Mouse (Mus musculus) small intestine, adult 2 months (tissue): ENCODE data around the gene Arrb1. TPM values are rescaled to one million over a fixed set of nuclear protein-coding genes. Genes with fewer than 3 reads are reported as not detected.

ENCODE experiments used
- H3K27ac ChIP-seq: fragments of 200-500 bp; 2 replicates; pipeline ENCODE4 v1.5.1; 2012; ENCODE audit warnings: low read depth, low read length, control low read depth, inconsistent platforms; ENCODE audit not compliant: insufficient read depth
- H3K27me3 ChIP-seq: fragments of 200-500 bp; 2 replicates; pipeline ENCODE4 v1.6.1; 2012; ENCODE audit warnings: mild to moderate bottlenecking, moderate library complexity, low read length, inconsistent platforms; ENCODE audit not compliant: control insufficient read depth, insufficient read depth
- H3K36me3 ChIP-seq: fragments of 200-500 bp; 2 replicates; pipeline ENCODE4 v1.6.1; 2012; ENCODE audit warnings: mild to moderate bottlenecking, low read length, control low read depth, inconsistent platforms; ENCODE audit not compliant: control insufficient read depth, insufficient read depth
- H3K4me1 ChIP-seq: fragments of 200-500 bp; 2 replicates; pipeline ENCODE4 v1.6.1; 2012; ENCODE audit warnings: low read length, inconsistent platforms, mixed read lengths; ENCODE audit not compliant: control insufficient read depth, insufficient read depth, insufficient read length
- H3K4me3 ChIP-seq: fragments of 200-500 bp; 2 replicates; pipeline ENCODE4 v1.5.1; 2012; ENCODE audit warnings: low read depth, mild to moderate bottlenecking, control low read depth, inconsistent platforms, low read length, moderate library complexity
- CTCF ChIP-seq: fragments of 200-500 bp; IDR thresholded peaks from 2 replicates; pipeline ENCODE4 v1.5.1; 2012; ENCODE audit warnings: low read depth, mild to moderate bottlenecking, control low read depth, inconsistent platforms, low read length, moderate library complexity, mixed read lengths; ENCODE audit not compliant: insufficient replicate concordance, insufficient read length; ENCODE audit errors: extremely low read depth
- POLR2A ChIP-seq: fragments of 200-500 bp; IDR thresholded peaks from 2 replicates; pipeline ENCODE4 v1.6.1; 2012; ENCODE audit warnings: low read depth, mild to moderate bottlenecking, control low read depth, inconsistent platforms, low read length, moderate library complexity
- WGBS: fragments of 180-500 bp; shearing (Covaris S2); methylation state at CpG from one replicate; pipeline ENCODE4 v1.1.7; 2018; 5-methylcytosine and 5-hydroxymethylcytosine counted together
- polyA plus RNA-seq: library from polyadenylated mRNA; depleted of rRNA; stranded (reverse); fragments of >200 nt; gene quantifications from 2 replicates; pipeline ENCODE4 v1.2.3, GENCODE M21; 2012

The Arrb1 gene
- polyA plus RNA-seq, 1 experiment: 66.7 TPM

GRCm38 (mm10) chr7:99579491-99580190 lies 44.4 kb downstream of the Arrb1 start:
- H3K27ac ChIP-seq: peak overlapping the region; percentile 1; the same call in 1 of the 2 replicates
- WGBS: 76% methylated on average over 16 of the region's 16 CpGs
- peak overlapping the region; percentile 6; the same call in 1 of the 2 replicates for H3K4me3 ChIP-seq
- no peaks in the 10 kb centered on the region for H3K27me3 ChIP-seq
- H3K36me3 ChIP-seq: peaks cover 16% of the 10 kb centered on the region; the same call in 1 of the 2 replicates
- peaks cover 4% of the 10 kb centered on the region; the same call in 1 of the 2 replicates for H3K4me1 ChIP-seq
- TF ChIP-seq CTCF (no peak), POLR2A (no peak)

- Histone ChIP-seq H3K27me3 (no peaks in the 10 kb centered on the region), H3K4me1 (peaks cover 4% of the 10 kb centered on the region; the same call in 1 of the 2 replicates), H3K36me3 (peaks cover 18% of the 10 kb centered on the region), H3K27ac (peak overlapping the region; percentile 1; the same call in 1 of the 2 replicates), H3K4me3 (no peak overlapping the region)
- 67% methylated on average over 6 of the region's 6 CpGs for WGBS
- TF ChIP-seq CTCF (no peak), POLR2A (no peak)
Observed at GRCm38 (mm10) chr7:99580247-99580646, 45.0 kb downstream of the Arrb1 start.

DNA sequence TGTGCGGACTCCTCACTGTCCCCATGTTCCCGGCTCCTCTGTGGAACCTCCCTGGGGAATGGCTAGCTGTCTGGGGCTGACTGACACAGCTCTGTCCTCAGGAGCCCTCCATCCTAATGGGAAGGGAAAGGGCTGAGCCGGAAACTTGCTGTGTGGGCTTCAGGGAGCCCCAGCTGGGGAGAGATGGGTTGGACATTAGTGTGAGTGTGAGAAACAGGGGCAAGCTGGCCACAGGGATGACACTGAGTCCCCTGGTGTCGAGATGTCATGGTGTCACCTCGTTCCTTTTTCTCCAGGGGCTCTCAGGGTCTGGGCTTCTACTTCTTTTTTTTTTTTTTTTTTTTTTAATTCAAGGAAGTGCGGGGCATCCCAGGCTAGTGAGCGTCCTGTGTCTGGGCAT lies 47.0 kb downstream of the Arrb1 start:
- H3K4me3 ChIP-seq: no peak overlapping the region

GRCm38 (mm10) chr7:99582867-99583266 lies 47.6 kb downstream of the Arrb1 start:
- no peak overlapping the region for H3K27ac ChIP-seq
- peaks cover 6% of the 10 kb centered on the region; the same call in 1 of the 2 replicates for H3K4me1 ChIP-seq
- H3K36me3 ChIP-seq: peaks cover 30% of the 10 kb centered on the region
- 85% methylated on average over 4 of the region's 4 CpGs for WGBS
- no peak for TF ChIP-seq CTCF
- no peak for TF ChIP-seq POLR2A
- no peak overlapping the region for H3K4me3 ChIP-seq
- H3K27me3 ChIP-seq: no peaks in the 10 kb centered on the region

More for the DNA sequence above, 47.0 kb downstream of the Arrb1 start:
- peaks cover 26% of the 10 kb centered on the region for H3K36me3 ChIP-seq
- WGBS: 87% methylated on average over 7 of the region's 7 CpGs
- TF ChIP-seq POLR2A (no peak), CTCF (no peak)
- H3K27ac ChIP-seq: no peak overlapping the region
- peaks cover 6% of the 10 kb centered on the region; the same call in 1 of the 2 replicates for H3K4me1 ChIP-seq
- H3K27me3 ChIP-seq: no peaks in the 10 kb centered on the region

DNA sequence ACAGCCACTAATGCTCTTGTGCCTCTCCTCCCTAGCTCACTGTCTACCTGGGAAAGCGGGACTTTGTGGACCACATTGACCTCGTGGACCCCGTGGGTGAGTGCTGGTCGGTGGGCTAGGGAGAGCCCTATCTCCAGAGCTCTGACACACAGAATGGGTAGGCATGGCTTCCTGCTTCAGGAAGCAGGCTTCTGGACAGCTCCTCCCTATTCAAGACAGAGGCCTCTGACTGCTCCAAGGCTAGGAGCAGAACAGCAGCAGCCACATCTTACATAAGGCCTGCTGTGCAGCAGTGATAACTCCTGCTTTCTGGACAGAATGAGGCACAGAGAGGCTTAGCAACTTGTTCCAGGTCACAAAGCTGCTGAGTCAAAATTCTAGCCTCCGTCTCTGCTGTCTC lies 48.4 kb downstream of the Arrb1 start:
- Histone ChIP-seq H3K4me1 (0 out of 2 replicates have a peak, but pooled peaks cover 2% of the 10 kb centered on the region), H3K36me3 (peaks cover 35% of the 10 kb centered on the region), H3K27ac (no peak overlapping the region), H3K4me3 (no peak overlapping the region), H3K27me3 (no peaks in the 10 kb centered on the region)
- TF ChIP-seq CTCF (no peak), POLR2A (no peak)
- WGBS: 88% methylated on average over 5 of the region's 5 CpGs

- H3K27ac ChIP-seq: no peak overlapping the region
- 82% methylated on average over 8 of the region's 8 CpGs for WGBS
- no peak overlapping the region for H3K4me3 ChIP-seq
- H3K36me3 ChIP-seq: peaks cover 50% of the 10 kb centered on the region
- no peaks in the 10 kb centered on the region for H3K27me3 ChIP-seq
- H3K4me1 ChIP-seq: 0 out of 2 replicates have a peak, but pooled peaks cover 2% of the 10 kb centered on the region
- TF ChIP-seq POLR2A: no peak
- TF ChIP-seq CTCF: no peak
Observed at GRCm38 (mm10) chr7:99585976-99586375, 50.7 kb downstream of the Arrb1 start.

- no peak for TF ChIP-seq POLR2A
- peak; percentile 79; the same call in 1 of the 2 replicates for TF ChIP-seq CTCF
- H3K4me3 ChIP-seq: no peak overlapping the region
- peaks cover 71% of the 10 kb centered on the region for H3K36me3 ChIP-seq
- H3K4me1 ChIP-seq: 0 out of 2 replicates have a peak, but pooled peaks cover 2% of the 10 kb centered on the region
- H3K27ac ChIP-seq: no peak overlapping the region
- 15% methylated on average over 3 of the region's 3 CpGs for WGBS
- H3K27me3 ChIP-seq: no peaks in the 10 kb centered on the region
Observed at GRCm38 (mm10) chr7:99590064-99590463, 54.8 kb downstream of the Arrb1 start.
